Mouse (Mus musculus) megakaryocyte, embryonic 14.5 days (primary cell): ENCODE measurements at regions not wholly inside any gene's neighbourhood (a gene's known extent, or its start where the extent isn't known, plus 50 kb on each side); places are given as distances from the start of the nearest gene placed in this dataset.

Experiments used
- FLI1 ChIP-seq: IDR thresholded peaks from 2 replicates; pipeline ENCODE4 v1.6.1; 2012; ENCODE audit warnings: low read length, inconsistent platforms, mixed read lengths
- GATA1 ChIP-seq: IDR thresholded peaks from 3 replicates; pipeline ENCODE4 v1.6.1; 2012; ENCODE audit warnings: mixed read lengths, low read length, inconsistent platforms, borderline replicate concordance

GRCm38 (mm10) chr12:54492737-54493136 lies 163.6 kb downstream of the Sptssa start:
- no peak for TF ChIP-seq GATA1
- TF ChIP-seq FLI1: no peak
